Mouse (Mus musculus) hindbrain, embryonic 13.5 days (tissue): ENCODE data around the gene Agap2. TPM values are rescaled to one million over a fixed set of nuclear protein-coding genes. Genes with fewer than 3 reads are reported as not detected.
"Not testable (repeated sequence)": the region's sequence is repeated elsewhere in the genome, so short reads cannot be mapped to it uniquely, and the experiment has no call there.

Experiments used
- ATAC-seq: fragments of 200-750 bp; cut with Nextera tagmentation; 2 replicates; pipeline ENCODE4 v1.8.0; 2017; ENCODE audit warnings: moderate TSS enrichment; ENCODE audit not compliant: low FRiP score
- H3K27ac ChIP-seq: fragments of 300-500 bp; sonication (generic); 2 replicates; pipeline ENCODE4 v1.5.1; 2015; ENCODE audit warnings: inconsistent platforms, mild to moderate bottlenecking, moderate library complexity
- H3K27me3 ChIP-seq: fragments of 300-500 bp; sonication (generic); 2 replicates; pipeline ENCODE4 v1.6.1; 2015; ENCODE audit warnings: mild to moderate bottlenecking, inconsistent platforms
- H3K36me3 ChIP-seq: fragments of 300-500 bp; sonication (generic); 2 replicates; pipeline ENCODE4 v1.6.1; 2015; ENCODE audit warnings: mild to moderate bottlenecking, inconsistent platforms
- H3K4me1 ChIP-seq: fragments of 300-500 bp; sonication (generic); replicated peaks from 2 replicates; pipeline ENCODE4 v1.6.1; 2015; ENCODE audit warnings: inconsistent platforms
- H3K4me2 ChIP-seq: fragments of 300-500 bp; sonication (generic); 2 replicates; pipeline ENCODE4 v1.6.1; 2015; ENCODE audit warnings: inconsistent platforms, mild to moderate bottlenecking, moderate library complexity
- H3K4me3 ChIP-seq: fragments of 300-500 bp; sonication (generic); 2 replicates; pipeline ENCODE4 v1.5.1; 2015; ENCODE audit warnings: mild to moderate bottlenecking, inconsistent platforms
- H3K9ac ChIP-seq: fragments of 300-500 bp; sonication (generic); 2 replicates; pipeline ENCODE4 v1.6.1; 2015; ENCODE audit warnings: mild to moderate bottlenecking, inconsistent platforms
- H3K9me3 ChIP-seq: fragments of 300-500 bp; sonication (generic); 2 replicates; pipeline ENCODE4 v1.6.1; 2016; ENCODE audit warnings: inconsistent platforms
- WGBS: fragments of 180-500 bp; shearing (Covaris S2); methylation state at CpG from one replicate; pipeline ENCODE4 v1.1.7; 2015; 5-methylcytosine and 5-hydroxymethylcytosine counted together
- polyA plus RNA-seq: library from polyadenylated mRNA; unstranded; fragments of >200 nt; fragmentation: Nextera tagmentation; extraction: Ambion mirVana; gene quantifications from 2 replicates; pipeline ENCODE4 v1.2.1, GENCODE M21; 2015

Agap2 gene
- polyA plus RNA-seq, 1 experiment from 2014 or later: 3.1 TPM

DNA sequence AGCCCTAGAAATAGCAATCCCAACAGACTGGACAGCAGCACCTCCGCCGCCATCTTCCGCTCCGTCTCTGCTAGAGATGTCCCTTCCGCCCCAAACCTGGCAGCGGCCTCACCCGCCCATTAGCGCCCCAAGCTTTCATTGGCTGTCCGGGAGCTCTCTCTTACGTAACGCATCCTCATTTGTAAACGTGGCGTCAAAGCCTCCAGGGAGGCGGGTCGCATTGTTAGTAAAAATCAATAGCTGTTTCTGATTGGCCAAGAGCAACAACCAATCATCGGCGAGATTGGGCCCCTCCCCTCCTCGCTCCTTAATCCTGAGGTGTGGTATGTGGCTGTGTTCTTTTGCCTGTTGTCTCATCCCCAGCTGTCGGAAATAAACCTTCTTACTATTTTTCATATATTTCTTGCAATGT is 46.0 kb downstream of the Agap2 start, which contains the start of gene Os9:
Os9 (minus strand) TSS at position 66 of the 412 bp plus-strand sequence.
- Histone ChIP-seq H3K9ac (peak within 1 kb of the TSS; percentile 90), H3K4me3 (peak within 1 kb of the TSS; percentile 88), H3K4me1 (peaks cover 33% of the 10 kb centered on the region), H3K36me3 (peaks cover 36% of the 10 kb centered on the region), H3K27ac (peak within 1 kb of the TSS; percentile 93), H3K9me3 (no peaks in the 10 kb centered on the region), H3K4me2 (peak within 1 kb of the TSS; percentile 93), H3K27me3 (no peaks in the 10 kb centered on the region)
- WGBS: under 1% methylated on average over 19 of the region's 19 CpGs
- ATAC-seq: peak; percentile 94

DNA sequence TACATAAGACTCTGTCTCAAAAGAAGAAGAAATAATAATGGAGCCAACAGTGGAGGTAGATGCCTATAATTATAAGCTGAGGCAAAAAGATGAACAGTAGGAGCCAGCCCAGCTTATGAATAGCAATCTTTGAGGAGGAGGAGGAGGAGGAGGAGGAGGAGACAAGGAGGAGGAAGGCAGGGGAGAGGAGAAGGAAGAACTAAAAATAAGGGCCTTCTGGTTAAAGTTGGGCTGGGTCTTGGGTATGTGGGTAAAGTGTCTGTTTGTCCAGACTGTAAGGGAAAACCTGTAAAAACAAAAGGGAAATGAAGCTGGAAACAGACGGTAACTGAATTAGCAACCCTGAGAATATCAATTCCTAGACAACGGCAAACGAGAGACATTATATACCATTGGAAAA is 46.9 kb downstream of the Agap2 start:
- 82% methylated on average over 3 of the region's 3 CpGs for WGBS
- Histone ChIP-seq H3K4me2 (peak overlapping the region; percentile 57), H3K9ac (peak overlapping the region; percentile 56), H3K4me1 (peaks cover 33% of the 10 kb centered on the region), H3K4me3 (peak overlapping the region; percentile 88), H3K36me3 (peaks cover 26% of the 10 kb centered on the region), H3K27me3 (no peaks in the 10 kb centered on the region), H3K27ac (peak overlapping the region; percentile 93), H3K9me3 (no peaks in the 10 kb centered on the region)
- ATAC-seq: no peak

GRCm38 (mm10) chr10:127122784-127123435 is 47.8 kb downstream of the Agap2 start:
- peaks cover 17% of the 10 kb centered on the region for H3K36me3 ChIP-seq
- WGBS: 9% methylated on average over 13 of the region's 13 CpGs
- peak overlapping the region; percentile 56 for H3K9ac ChIP-seq
- H3K9me3 ChIP-seq: no peaks in the 10 kb centered on the region
- H3K27me3 ChIP-seq: no peaks in the 10 kb centered on the region
- peaks cover 33% of the 10 kb centered on the region for H3K4me1 ChIP-seq
- 0 out of 2 replicates have a peak, but pooled peaks have one; percentile 16 for ATAC-seq
- peak overlapping the region; percentile 57 for H3K4me2 ChIP-seq
- peak overlapping the region; percentile 88 for H3K4me3 ChIP-seq
- peak overlapping the region; percentile 93 for H3K27ac ChIP-seq

DNA sequence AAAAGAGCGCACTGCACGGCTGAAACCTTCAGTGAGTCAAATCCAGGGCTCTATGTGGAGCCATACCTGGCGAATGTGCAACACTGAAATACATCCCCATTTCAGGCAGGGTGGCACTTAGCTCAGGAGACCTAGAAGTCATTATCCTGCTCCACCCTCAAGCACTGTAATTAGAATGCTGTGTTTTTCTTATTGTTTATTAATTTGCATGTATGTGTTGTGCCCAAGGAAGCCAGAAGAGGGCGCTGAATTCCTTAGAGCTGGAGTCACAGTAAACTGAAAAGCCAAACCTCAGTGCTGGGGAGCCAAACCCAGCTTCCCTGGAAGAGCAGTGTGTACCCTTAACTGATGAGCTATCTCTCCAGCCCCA is 48.3 kb downstream of the Agap2 start:
- 9% methylated on average over 4 of the region's 4 CpGs for WGBS
- Histone ChIP-seq H3K9me3 (no peaks in the 10 kb centered on the region), H3K4me3 (peak overlapping the region; percentile 88), H3K27me3 (no peaks in the 10 kb centered on the region), H3K9ac (peak overlapping the region; percentile 56), H3K36me3 (peaks cover 12% of the 10 kb centered on the region), H3K4me1 (peaks cover 33% of the 10 kb centered on the region), H3K27ac (peak overlapping the region; percentile 93), H3K4me2 (peak overlapping the region; percentile 57)
- no peak for ATAC-seq

DNA sequence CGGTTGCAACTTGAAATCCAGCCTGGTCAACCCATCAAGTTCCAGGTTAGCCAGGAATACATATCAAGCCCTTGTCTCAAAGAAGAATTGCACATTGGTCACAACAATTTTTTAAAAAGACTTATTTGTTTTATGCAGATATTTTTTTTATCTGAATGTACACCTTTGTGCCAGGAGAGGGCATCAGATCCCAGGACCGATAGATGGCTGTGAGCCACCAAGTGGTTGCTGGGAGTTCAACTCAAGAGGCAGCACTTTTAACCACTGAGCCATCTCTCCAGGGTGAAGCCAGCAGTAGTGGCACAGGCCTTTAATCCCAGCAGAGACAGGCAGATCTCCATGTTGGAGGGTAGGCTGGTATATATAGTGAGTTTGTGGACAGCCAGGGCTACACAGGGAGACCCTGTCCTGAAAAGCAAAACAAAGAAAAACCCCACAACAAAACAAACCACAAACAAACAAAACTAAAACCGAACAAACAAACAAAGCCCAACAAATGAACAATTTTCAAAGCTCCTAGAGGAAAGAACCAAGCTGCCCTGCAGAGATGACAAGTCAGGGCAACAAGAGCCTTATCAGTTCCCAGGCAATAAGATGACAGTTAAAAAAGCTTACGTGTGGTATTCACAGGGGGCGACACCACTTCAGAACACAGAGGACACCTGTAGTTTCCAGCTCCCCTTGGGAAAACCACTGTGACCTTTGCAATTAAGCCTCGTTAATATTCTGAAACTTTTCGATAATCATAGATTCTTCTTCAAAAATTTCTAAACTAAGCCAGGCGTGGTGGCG is 50.3 kb downstream of the Agap2 start:
- WGBS: 76% methylated on average over 9 of the region's 9 CpGs
- H3K36me3 ChIP-seq: no peaks in the 10 kb centered on the region
- H3K27me3 ChIP-seq: no peaks in the 10 kb centered on the region
- peaks cover 20% of the 10 kb centered on the region for H3K4me1 ChIP-seq
- H3K4me2 ChIP-seq: no peak overlapping the region
- H3K27ac ChIP-seq: no peak overlapping the region
- H3K9ac ChIP-seq: no peak overlapping the region
- no peaks in the 10 kb centered on the region for H3K9me3 ChIP-seq
- H3K4me3 ChIP-seq: no peak overlapping the region
- ATAC-seq: no peak

DNA sequence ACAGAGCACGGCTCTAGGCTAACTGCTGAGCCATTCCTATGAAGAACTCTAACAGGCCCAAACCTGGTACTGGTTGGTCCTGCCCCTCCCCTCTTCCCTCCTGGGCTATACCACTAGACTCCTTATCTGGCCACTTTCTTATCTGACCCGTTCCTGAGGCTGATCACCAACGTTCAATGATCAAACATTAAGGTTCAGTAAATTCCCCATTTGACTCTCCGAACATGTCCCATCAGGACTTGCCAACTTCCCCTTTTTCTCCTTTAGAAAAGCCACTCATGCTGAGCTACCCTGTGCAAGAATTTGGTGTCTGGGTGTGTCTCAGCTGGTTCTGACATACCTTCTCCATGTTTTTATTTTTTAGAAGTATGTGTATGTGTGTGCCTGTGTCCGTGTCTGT is 51.5 kb downstream of the Agap2 start:
- Histone ChIP-seq H3K4me1 (peaks cover 18% of the 10 kb centered on the region), H3K27ac (no peak overlapping the region), H3K9me3 (no peaks in the 10 kb centered on the region), H3K27me3 (no peaks in the 10 kb centered on the region), H3K9ac (0 out of 2 replicates have a peak overlapping the region, but pooled peaks have one; percentile 1), H3K4me2 (no peak overlapping the region), H3K36me3 (no peaks in the 10 kb centered on the region), H3K4me3 (no peak overlapping the region)
- ATAC-seq: no peak
- WGBS: 90% methylated on average over 5 of the region's 5 CpGs

DNA sequence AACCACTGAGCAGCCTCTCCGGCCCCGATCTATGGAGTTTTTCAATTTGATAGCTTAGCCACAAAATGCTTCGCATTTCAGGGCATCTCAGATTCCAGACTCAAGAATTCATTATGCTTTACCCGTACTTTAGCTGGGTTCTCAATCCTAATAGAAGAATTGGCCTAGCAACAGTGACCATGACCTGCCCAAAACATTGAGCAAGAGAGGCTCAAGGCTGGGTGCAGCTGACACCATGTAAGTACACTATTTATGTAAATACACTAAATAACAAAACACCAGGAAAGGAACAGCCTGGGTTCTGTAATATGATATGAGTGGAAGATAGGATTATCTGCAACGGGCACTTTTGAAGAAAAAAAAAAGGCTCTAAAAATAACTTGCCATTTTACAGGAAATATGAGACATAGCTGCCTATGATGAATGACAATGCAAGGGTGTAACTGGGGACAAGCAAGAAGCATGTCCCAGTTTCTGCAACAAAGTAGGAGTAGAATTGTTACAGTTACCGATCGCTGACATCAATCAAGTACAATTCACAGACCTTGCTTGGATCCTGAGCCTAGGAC is 52.7 kb downstream of the Agap2 start:
- H3K4me2 ChIP-seq: no peak overlapping the region
- no peak for ATAC-seq
- no peak overlapping the region for H3K4me3 ChIP-seq
- peaks cover 6% of the 10 kb centered on the region for H3K4me1 ChIP-seq
- H3K9ac ChIP-seq: no peak overlapping the region
- no peaks in the 10 kb centered on the region for H3K9me3 ChIP-seq
- no peaks in the 10 kb centered on the region for H3K36me3 ChIP-seq
- no peak overlapping the region for H3K27ac ChIP-seq
- H3K27me3 ChIP-seq: no peaks in the 10 kb centered on the region
- 83% methylated on average over 7 of the region's 7 CpGs for WGBS

GRCm38 (mm10) chr10:127129431-127129830 is 54.3 kb downstream of the Agap2 start:
- ATAC-seq: no peak
- no peaks in the 10 kb centered on the region for H3K9me3 ChIP-seq
- no peaks in the 10 kb centered on the region for H3K27me3 ChIP-seq
- no peaks in the 10 kb centered on the region for H3K4me1 ChIP-seq
- no peak overlapping the region for H3K27ac ChIP-seq
- H3K9ac ChIP-seq: no peak overlapping the region
- H3K36me3 ChIP-seq: no peaks in the 10 kb centered on the region
- WGBS: 79% methylated on average over 4 of the region's 4 CpGs
- no peak overlapping the region for H3K4me3 ChIP-seq
- H3K4me2 ChIP-seq: no peak overlapping the region

- no peaks in the 10 kb centered on the region for H3K36me3 ChIP-seq
- H3K27me3 ChIP-seq: no peaks in the 10 kb centered on the region
- H3K4me2 ChIP-seq: no peak overlapping the region
- no peaks in the 10 kb centered on the region for H3K4me1 ChIP-seq
- ATAC-seq: no peak
- H3K9me3 ChIP-seq: no peaks in the 10 kb centered on the region
- H3K4me3 ChIP-seq: no peak overlapping the region
- no peak overlapping the region for H3K9ac ChIP-seq
- H3K27ac ChIP-seq: no peak overlapping the region
- WGBS: 79% methylated on average over 5 of the region's 5 CpGs
Observed at GRCm38 (mm10) chr10:127132469-127132868, 57.4 kb downstream of the Agap2 start.

GRCm38 (mm10) chr10:127134394-127135035 is 59.4 kb downstream of the Agap2 start:
- not testable (repeated sequence) for H3K36me3 ChIP-seq, H3K27me3 ChIP-seq, H3K4me1 ChIP-seq, H3K9me3 ChIP-seq, H3K9ac ChIP-seq, ATAC-seq, H3K27ac ChIP-seq, H3K4me3 ChIP-seq, H3K4me2 ChIP-seq
- WGBS: 85% methylated on average over 3 of the region's 3 CpGs

- WGBS: 71% methylated on average over 8 of the region's 8 CpGs
- H3K4me3 ChIP-seq: no peak overlapping the region
Observed at GRCm38 (mm10) chr10:127135118-127135836, 60.2 kb downstream of the Agap2 start.

DNA sequence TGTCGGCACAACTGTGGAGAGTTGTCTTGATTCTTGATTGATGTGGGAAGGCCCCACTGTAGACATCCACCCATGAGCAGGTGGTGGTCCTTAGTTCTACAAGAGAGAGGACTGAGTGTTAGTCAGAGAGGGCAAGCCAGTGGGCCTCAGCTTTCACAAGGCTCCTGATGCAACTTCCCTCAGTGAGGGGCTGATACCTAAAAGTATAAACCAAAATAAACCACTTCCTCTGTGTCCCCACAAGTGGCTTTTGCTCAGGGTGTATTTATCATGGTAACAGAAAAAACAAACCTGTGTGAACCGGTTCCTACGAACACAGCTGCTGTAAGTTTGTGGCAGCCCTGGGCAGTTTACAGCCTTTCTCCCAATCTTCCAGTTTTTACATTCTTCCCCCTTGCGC is 61.4 kb downstream of the Agap2 start:
- no peaks in the 10 kb centered on the region for H3K9me3 ChIP-seq
- no peak for ATAC-seq

More at GRCm38 (mm10) chr10:127135118-127135836, 60.2 kb downstream of the Agap2 start:
- Histone ChIP-seq H3K27ac (no peak overlapping the region), H3K36me3 (no peaks in the 10 kb centered on the region), H3K9ac (no peak overlapping the region), H3K4me1 (no peaks in the 10 kb centered on the region), H3K9me3 (no peaks in the 10 kb centered on the region), H3K27me3 (no peaks in the 10 kb centered on the region), H3K4me2 (no peak overlapping the region)
- no peak for ATAC-seq

More for the DNA sequence above, 61.4 kb downstream of the Agap2 start:
- Histone ChIP-seq H3K27ac (no peak overlapping the region), H3K4me2 (no peak overlapping the region), H3K9ac (no peak overlapping the region), H3K27me3 (no peaks in the 10 kb centered on the region), H3K36me3 (no peaks in the 10 kb centered on the region), H3K4me1 (no peaks in the 10 kb centered on the region), H3K4me3 (no peak overlapping the region)
- WGBS: 89% methylated on average over 4 of the region's 4 CpGs
